Mouse (Mus musculus) heart, postnatal 0 days (tissue): ENCODE results near the gene Ica1. TPM values are rescaled to one million over a fixed set of nuclear protein-coding genes. Genes with fewer than 3 reads are reported as not detected.

ENCODE experiments used
- ATAC-seq: fragments of 200-750 bp; cut with Nextera tagmentation; 2 replicates; pipeline ENCODE4 v1.8.0; 2017; ENCODE audit warnings: low read depth, moderate number of reproducible peaks, moderate library complexity; ENCODE audit not compliant: insufficient read depth
- DNase-seq: peaks from one replicate; pipeline ENCODE4 v3.0.0-alpha.2; 2016; ENCODE audit warnings: low spot score
- H3K27ac ChIP-seq: fragments of 300-500 bp; sonication (generic); 2 replicates; pipeline ENCODE4 v1.5.1; 2014; ENCODE audit warnings: low read depth, mild to moderate bottlenecking
- H3K27me3 ChIP-seq: fragments of 300-500 bp; sonication (generic); 2 replicates; pipeline ENCODE4 v1.6.1; 2014; ENCODE audit warnings: low read length, mixed read lengths; ENCODE audit not compliant: control insufficient read depth, insufficient read depth
- H3K36me3 ChIP-seq: fragments of 300-500 bp; sonication (generic); replicated peaks from 2 replicates; pipeline ENCODE4 v1.6.1; 2014; ENCODE audit warnings: low read length, mixed read lengths; ENCODE audit not compliant: control insufficient read depth, insufficient read depth
- H3K4me1 ChIP-seq: fragments of 300-500 bp; sonication (generic); 2 replicates; pipeline ENCODE4 v1.6.1; 2014; ENCODE audit warnings: antibody characterized with exemption; ENCODE audit not compliant: control insufficient read depth, insufficient read depth
- H3K4me2 ChIP-seq: fragments of 300-500 bp; sonication (generic); 2 replicates; pipeline ENCODE4 v1.6.1; 2014; ENCODE audit warnings: low read depth, mild to moderate bottlenecking, low read length, moderate library complexity
- H3K4me3 ChIP-seq: fragments of 300-500 bp; sonication (generic); 2 replicates; pipeline ENCODE4 v1.5.1; 2014; ENCODE audit warnings: low read depth, low read length
- H3K9ac ChIP-seq: fragments of 300-500 bp; sonication (generic); replicated peaks from 2 replicates; pipeline ENCODE4 v1.6.1; 2014; ENCODE audit warnings: low read depth, low read length, mixed read lengths
- H3K9me3 ChIP-seq: fragments of 300-500 bp; sonication (generic); replicated peaks from 2 replicates; pipeline ENCODE4 v1.6.1; 2016; ENCODE audit warnings: low read length; ENCODE audit not compliant: control insufficient read depth
- CTCF ChIP-seq: IDR thresholded peaks from 2 replicates; pipeline ENCODE4 v1.5.1; 2016; ENCODE audit warnings: antibody characterized with exemption, control low read depth, low read depth
- EP300 ChIP-seq: IDR thresholded peaks from 2 replicates; pipeline ENCODE4 v1.6.1; 2016; ENCODE audit warnings: antibody characterized with exemption, low read depth
- WGBS: fragments of 180-500 bp; shearing (Covaris S2); extraction: QIAGEN DNeasy Blood & Tissue Kit; methylation state at CpG from one replicate; pipeline ENCODE4 v1.1.7; 2014; 5-methylcytosine and 5-hydroxymethylcytosine counted together
- polyA plus RNA-seq: library from polyadenylated mRNA; unstranded; fragments of >200 nt; fragmentation: Nextera tagmentation; extraction: Ambion mirVana; gene quantifications from 2 replicates; pipeline ENCODE4 v1.2.1, GENCODE M21; 2015
- total RNA-seq: library from RNA; depleted of rRNA; stranded (reverse); fragments of >200 nt; gene quantifications from 2 replicates; pipeline ENCODE4 v1.2.3, GENCODE M21; 2014; ENCODE audit warnings: low replicate concordance

Gene Ica1
- total and polyA plus RNA-seq, 2 experiments from 2014 or later: 3.6 to 22.2 TPM

GRCm38 (mm10) chr6:8769803-8770202 is 8.5 kb downstream of the Ica1 start:
- Histone ChIP-seq H3K4me1 (no peaks in the 10 kb centered on the region), H3K27ac (peak overlapping the region; percentile 46), H3K9me3 (no peaks in the 10 kb centered on the region), H3K4me3 (no peak overlapping the region), H3K27me3 (no peaks in the 10 kb centered on the region), H3K4me2 (peak overlapping the region; percentile 26), H3K36me3 (no peaks in the 10 kb centered on the region), H3K9ac (no peak overlapping the region)
- TF ChIP-seq EP300 (no peak), CTCF (no peak)
- WGBS: 35% methylated on average over 6 of the region's 6 CpGs
- DNase-seq: no peak
- ATAC-seq: peak; percentile 20; the same call in 1 of the 2 replicates

- Histone ChIP-seq H3K4me1 (no peaks in the 10 kb centered on the region), H3K9ac (no peak overlapping the region), H3K4me3 (no peak overlapping the region), H3K36me3 (no peaks in the 10 kb centered on the region), H3K27ac (no peak overlapping the region), H3K27me3 (no peaks in the 10 kb centered on the region), H3K4me2 (no peak overlapping the region), H3K9me3 (no peaks in the 10 kb centered on the region)
- TF ChIP-seq EP300 (no peak), CTCF (no peak)
- ATAC-seq: no peak
- WGBS: 84% methylated on average over 5 of the region's 5 CpGs
- no peak for DNase-seq
Measured at GRCm38 (mm10) chr6:8766652-8767051, 11.6 kb downstream of the Ica1 start.

DNA sequence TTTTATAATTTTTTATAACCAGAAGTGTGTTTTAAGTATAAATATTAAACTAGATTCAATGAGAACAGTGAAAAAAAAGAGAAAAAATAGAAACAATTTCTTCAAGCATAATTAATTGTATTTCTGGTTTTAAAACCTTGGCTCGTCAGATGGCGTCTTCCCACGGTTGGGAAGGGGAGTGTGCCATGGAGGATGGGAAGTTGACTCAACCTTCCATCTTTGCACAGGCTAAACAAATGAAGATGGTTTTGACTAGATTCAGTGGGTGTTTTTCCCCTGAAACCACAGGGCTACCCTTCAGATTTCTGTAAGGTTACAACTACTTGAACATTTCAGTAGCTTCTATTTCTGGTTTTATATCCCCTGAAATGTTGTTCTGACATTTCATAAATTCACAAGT is 12.5 kb downstream of the Ica1 start:
- no peak overlapping the region for H3K4me2 ChIP-seq
- H3K27ac ChIP-seq: no peak overlapping the region
- no peak for ATAC-seq
- no peak for DNase-seq
- TF ChIP-seq EP300 (no peak), CTCF (no peak)
- no peaks in the 10 kb centered on the region for H3K36me3 ChIP-seq
- no peak overlapping the region for H3K4me3 ChIP-seq
- no peaks in the 10 kb centered on the region for H3K4me1 ChIP-seq
- no peaks in the 10 kb centered on the region for H3K9me3 ChIP-seq
- H3K27me3 ChIP-seq: no peaks in the 10 kb centered on the region
- no peak overlapping the region for H3K9ac ChIP-seq
- WGBS: 91% methylated on average over 3 of the region's 3 CpGs

DNA sequence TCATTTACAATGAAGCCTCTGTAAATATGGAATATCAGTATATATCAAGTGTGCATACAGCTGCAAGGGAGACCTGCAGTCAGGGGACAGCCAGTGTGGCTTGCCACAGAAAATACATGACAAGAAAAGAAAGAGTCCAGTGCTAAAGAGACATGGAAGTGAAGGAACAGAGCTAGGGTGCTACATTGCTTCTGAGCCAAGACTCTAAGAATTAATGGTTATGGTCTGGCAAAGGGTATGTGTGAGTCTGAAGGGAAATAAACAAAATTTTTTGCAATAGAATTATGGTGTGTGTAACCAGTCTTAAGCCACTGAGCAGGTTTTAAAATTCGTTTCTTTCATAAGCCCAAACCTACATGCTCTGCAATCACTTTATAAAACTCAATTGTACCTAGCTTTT is 13.2 kb downstream of the Ica1 start:
- no peak for ATAC-seq
- Histone ChIP-seq H3K27me3 (no peaks in the 10 kb centered on the region), H3K27ac (no peak overlapping the region), H3K4me1 (no peaks in the 10 kb centered on the region), H3K9me3 (no peaks in the 10 kb centered on the region), H3K4me3 (no peak overlapping the region), H3K36me3 (no peaks in the 10 kb centered on the region), H3K9ac (no peak overlapping the region), H3K4me2 (no peak overlapping the region)
- TF ChIP-seq CTCF (no peak), EP300 (no peak)
- 79% methylated on average over 1 of the region's 1 CpGs for WGBS
- DNase-seq: no peak

DNA sequence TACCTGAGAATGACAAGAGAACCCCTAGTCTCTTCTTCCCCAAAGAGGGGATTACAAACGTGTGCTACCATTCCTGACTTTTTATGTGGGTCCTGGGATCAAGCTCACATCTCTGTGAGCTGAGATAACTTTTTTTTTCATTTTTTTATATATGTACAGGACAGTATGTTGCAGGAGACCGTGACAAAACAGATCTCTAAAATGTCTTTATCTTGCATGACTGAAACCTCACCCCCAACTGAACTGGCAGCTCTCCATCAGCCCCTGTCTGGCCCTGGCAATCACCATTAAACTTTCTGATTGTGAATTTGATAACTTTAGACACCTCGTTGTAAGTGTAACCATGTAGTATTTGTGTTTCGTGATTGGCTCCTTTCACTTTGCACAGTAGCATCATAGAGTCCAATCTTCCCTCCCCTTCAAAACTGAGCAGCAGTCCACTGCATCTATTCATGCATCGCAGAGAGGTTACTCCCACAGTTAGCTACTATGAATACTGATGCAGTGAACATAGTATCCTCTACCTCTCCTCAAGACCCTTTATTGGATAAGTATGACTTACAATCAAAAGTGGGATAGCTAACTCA is 17.5 kb downstream of the Ica1 start:
- ATAC-seq (no peak), DNase-seq (no peak)
- no peaks in the 10 kb centered on the region for H3K27me3 ChIP-seq
- no peak overlapping the region for H3K4me3 ChIP-seq
- no peaks in the 10 kb centered on the region for H3K36me3 ChIP-seq
- WGBS: 63% methylated on average over 5 of the region's 5 CpGs
- no peak overlapping the region for H3K4me2 ChIP-seq
- H3K27ac ChIP-seq: no peak overlapping the region
- H3K4me1 ChIP-seq: peaks cover 4% of the 10 kb centered on the region; the same call in 1 of the 2 replicates
- TF ChIP-seq EP300 (no peak), CTCF (no peak)
- no peak overlapping the region for H3K9ac ChIP-seq
- H3K9me3 ChIP-seq: no peaks in the 10 kb centered on the region

GRCm38 (mm10) chr6:8759901-8760300 is 18.4 kb downstream of the Ica1 start:
- Histone ChIP-seq H3K9me3 (no peaks in the 10 kb centered on the region), H3K27ac (peak overlapping the region; percentile 25; the same call in 1 of the 2 replicates), H3K4me1 (peaks cover 4% of the 10 kb centered on the region; the same call in 1 of the 2 replicates), H3K27me3 (no peaks in the 10 kb centered on the region), H3K36me3 (no peaks in the 10 kb centered on the region), H3K9ac (no peak overlapping the region), H3K4me3 (no peak overlapping the region), H3K4me2 (no peak overlapping the region)
- TF ChIP-seq CTCF (no peak), EP300 (no peak)
- no peak for DNase-seq
- ATAC-seq: no peak
- WGBS: 71% methylated on average over 1 of the region's 1 CpGs
